7 mouse cellular contexts compared by ENCODE assay signal in the genomic region with DNA sequence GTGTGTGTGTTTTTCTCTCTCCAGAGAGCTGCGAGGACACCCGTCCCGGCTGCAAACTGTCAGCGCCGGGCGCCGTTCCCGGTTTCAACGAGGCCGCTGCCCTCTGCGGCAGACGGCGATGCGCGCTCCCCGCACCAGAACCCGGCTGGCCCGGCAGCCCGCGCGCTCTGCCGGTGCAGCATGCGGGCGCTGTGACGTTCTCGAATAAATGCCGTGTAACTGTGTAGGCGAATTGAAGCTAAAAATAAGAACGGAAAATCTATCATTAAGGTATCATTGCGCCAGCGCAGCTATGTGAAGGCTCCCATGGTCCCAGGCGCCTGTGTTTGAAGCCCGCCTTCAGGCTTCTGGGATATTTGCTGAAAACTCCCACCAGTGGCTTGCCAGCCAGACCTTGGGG. TPM values are rescaled to one million over a fixed set of nuclear protein-coding genes. Genes with fewer than 3 reads are reported as not detected.
A peak's percentile ranks its signal among the peaks of the same experiment; 100 is the strongest.
DNase-seq lines count a peak whose midpoint lies in the region; ATAC-seq and TF ChIP-seq lines count a peak whose summit lies in the region.

No protein-coding gene starts in this region.

- H3K9ac ChIP-seq in embryonic facial prominence, embryonic 13.5 days, result 0 out of 2 replicates have a peak overlapping the region, but pooled peaks have one; percentile 40
- 0 out of 2 replicates have a peak overlapping the region, but pooled peaks have one; percentile 20 for H3K9ac ChIP-seq in neural tube, embryonic 11.5 days (ENCODE audit: low read length)

- peaks cover 30% of the 10 kb centered on the region for H3K4me1 ChIP-seq in E14TG2a.4 (replicated peaks; ENCODE audit: low read depth, low read length)
- H3K4me1 ChIP-seq in embryonic facial prominence, embryonic 13.5 days, result peaks cover 28% of the 10 kb centered on the region
- peaks cover 4% of the 10 kb centered on the region for H3K4me1 ChIP-seq in neural tube, embryonic 11.5 days (ENCODE audit: control insufficient read depth, insufficient read depth, low read length)

- H3K36me3 ChIP-seq in E14TG2a.4 (ENCODE audit: insufficient read depth, low read length), result no peaks in the 10 kb centered on the region
- H3K36me3 ChIP-seq in embryonic facial prominence, embryonic 13.5 days, result no peaks in the 10 kb centered on the region
- H3K36me3 ChIP-seq in neural tube, embryonic 11.5 days (ENCODE audit: control insufficient read depth, insufficient read depth, low read length), result no peaks in the 10 kb centered on the region

- H3K27ac ChIP-seq in embryonic facial prominence, embryonic 13.5 days, result no peak overlapping the region
- H3K27ac ChIP-seq in neural tube, embryonic 11.5 days (ENCODE audit: low read depth, low read length), result no peak overlapping the region

- peak overlapping the region; percentile 94 for H3K4me2 ChIP-seq in embryonic facial prominence, embryonic 13.5 days
- H3K4me2 ChIP-seq in neural tube, embryonic 11.5 days (ENCODE audit: low read depth), result peak overlapping the region; percentile 84

- peaks cover 83% of the 10 kb centered on the region for H3K27me3 ChIP-seq in E14TG2a.4 (ENCODE audit: insufficient read depth, low read length)
- H3K27me3 ChIP-seq in embryonic facial prominence, embryonic 13.5 days, result peaks cover 87% of the 10 kb centered on the region
- H3K27me3 ChIP-seq in neural tube, embryonic 11.5 days (ENCODE audit: control insufficient read depth, insufficient read depth, low read length), result peaks cover 76% of the 10 kb centered on the region

- TF ChIP-seq CTCF in E14TG2a.4 (conservative IDR thresholded peaks at IDR 0.05; ENCODE audit: low read length), result no peak

- peak overlapping the region; percentile 74 for H3K4me3 ChIP-seq in E14TG2a.4 (replicated peaks; ENCODE audit: low read length)
- peak overlapping the region; percentile 53 for H3K4me3 ChIP-seq in embryonic facial prominence, embryonic 13.5 days
- H3K4me3 ChIP-seq in neural tube, embryonic 11.5 days (ENCODE audit: low read depth, low read length), result peak overlapping the region; percentile 44

- DNase-seq in adrenal gland, adult 2 months, result peak; percentile 60
- peak; percentile 53 for DNase-seq in heart, postnatal 4 days
- DNase-seq in left cerebral cortex, postnatal 25 days (ENCODE audit: low spot score in 2 of 2), result peak; percentile 69 to 73
- peak; percentile 59 for DNase-seq in neural tube, embryonic 11.5 days (ENCODE audit: low spot score)
- DNase-seq in T-cell, adult 2 months (ENCODE audit: low spot score), result no peak

- no peaks in the 10 kb centered on the region; the same call in 1 of the 2 replicates for H3K9me3 ChIP-seq in E14TG2a.4 (ENCODE audit: low read length)
- H3K9me3 ChIP-seq in embryonic facial prominence, embryonic 13.5 days, result no peaks in the 10 kb centered on the region
- no peaks in the 10 kb centered on the region for H3K9me3 ChIP-seq in neural tube, embryonic 11.5 days (ENCODE audit: control insufficient read depth, low read length)

- ATAC-seq in embryonic facial prominence, embryonic 13.5 days (ENCODE audit: insufficient number of reproducible peaks, insufficient read depth, low FRiP score, low TSS enrichment, low read depth), result no peak
- no peak for ATAC-seq in neural tube, embryonic 11.5 days (ENCODE audit: insufficient read depth, low FRiP score, low TSS enrichment)

- whole genome bisulfite sequencing in embryonic facial prominence, embryonic 13.5 days, result under 1% methylated on average over 33 of the region's 33 CpGs
- WGBS in neural tube, embryonic 11.5 days, result under 1% methylated on average over 33 of the region's 33 CpGs

- intact Hi-C loops in left cerebral cortex, postnatal 25 days (cut with DNase I), result loop anchor here (2.0 to 5.0 kb wide), 2 partner anchors 66 to 82 kb away; no protein-coding TSS in a partner anchor

RNA-seq across cellular contexts. Expression of a gene that starts 1.1 kb away (rescaled TPM):
- total RNA-seq in adrenal gland, adult 2 months (2021), result 10 to 100 TPM; 12.1 to 30.9 TPM
- polyA plus RNA-seq in adrenal gland, adult 2 months (2012; rRNA removed), result 7.6 and 10.1 TPM in 2 replicates
- polyA plus RNA-seq in embryonic facial prominence, embryonic 13.5 days (2015; fragmentation: Nextera tagmentation; extraction: Ambion mirVana), result 0.63 and 0.80 TPM in 2 replicates
- not detected for total RNA-seq in heart, postnatal 4 days (2021)
- 100 to 1,000 TPM; 213 to 223 TPM for total RNA-seq in left cerebral cortex, postnatal 25 days (2021)
- polyA plus RNA-seq in neural tube, embryonic 11.5 days (2014; fragmentation: Nextera tagmentation; extraction: Ambion mirVana), result not detected in 2 replicates

Comparison
In these comparisons a context has a peak if more than half of its experiments do, and no peak if none do; other contexts are left out.
1. RNA of a gene that starts 1.1 kb away (total RNA-seq): 213 to 223 TPM in left cerebral cortex, postnatal 25 days and 12.1 to 30.9 TPM in adrenal gland, adult 2 months; not detected in heart, postnatal 4 days; every median in the first group is over 10 times any median in the second.
2. Peak in every context shown above with its lines, with median percentiles within 50 percentile points of each other: H3K4me3 ChIP-seq.